Mouse (Mus musculus): Measurements from ENCODE around the gene Cpeb1. TPM values are rescaled to one million over a fixed set of nuclear protein-coding genes. Genes with fewer than 3 reads are reported as not detected.
A peak's percentile ranks its signal among the peaks of the same experiment; 100 is the strongest.
"Not testable (repeated sequence)": the region's sequence is repeated elsewhere in the genome, so short reads cannot be mapped to it uniquely, and the experiment has no call there.

Gene Cpeb1
- total RNA-seq (2022), result 10 to 100 TPM; 23.0 to 55.5 (median 36.3) TPM

- DNase-seq (ENCODE audit: low spot score in 2 of 2), result peak; percentile 57 to 76
These were observed at the start of gene Cpeb1 for GRCm38 (mm10) chr7:81455155-81455651. TSS of gene Cpeb1 (minus strand) at chr7:81455465.

- DNase-seq (ENCODE audit: low spot score in 2 of 2), result no peak
These were observed 45.8 kb upstream of the Cpeb1 start for GRCm38 (mm10) chr7:81501050-81501449.

- no peak for DNase-seq (ENCODE audit: low spot score in 2 of 2)
These were observed 42.9 kb upstream of the Cpeb1 start, which contains the start of gene BC048679 for GRCm38 (mm10) chr7:81498181-81498580. TSS of gene BC048679 (minus strand) at chr7:81498281.

GRCm38 (mm10) chr7:81497171-81497570, 41.9 kb upstream of the Cpeb1 start:
- no peak for DNase-seq (ENCODE audit: low spot score in 2 of 2)

GRCm38 (mm10) chr7:81493331-81494021, 38.2 kb upstream of the Cpeb1 start, which contains the start of gene Ap3b2:
TSS of gene Ap3b2 (minus strand) at chr7:81493925.
- DNase-seq (ENCODE audit: low spot score in 2 of 2), result peak; percentile 28 to 45

GRCm38 (mm10) chr7:81492628-81493027, 37.4 kb upstream of the Cpeb1 start:
- DNase-seq (ENCODE audit: low spot score in 2 of 2), result no peak

GRCm38 (mm10) chr7:81489649-81490048, 34.4 kb upstream of the Cpeb1 start:
- no peak for DNase-seq (ENCODE audit: low spot score in 2 of 2)

GRCm38 (mm10) chr7:81480800-81481199, 25.5 kb upstream of the Cpeb1 start:
- no peak for DNase-seq (ENCODE audit: low spot score in 2 of 2)

- no peak for DNase-seq (ENCODE audit: low spot score in 2 of 2)
These were observed 24.3 kb upstream of the Cpeb1 start for GRCm38 (mm10) chr7:81479531-81480090.

GRCm38 (mm10) chr7:81478261-81478660, 23.0 kb upstream of the Cpeb1 start:
- not testable (repeated sequence) for DNase-seq (ENCODE audit: low spot score in 2 of 2)

- no peak for DNase-seq (ENCODE audit: low spot score in 2 of 2)
These were observed 21.6 kb upstream of the Cpeb1 start for GRCm38 (mm10) chr7:81476833-81477232.

- no peak for DNase-seq (ENCODE audit: low spot score in 2 of 2)
These were observed 20.0 kb upstream of the Cpeb1 start for GRCm38 (mm10) chr7:81475221-81475620.

GRCm38 (mm10) chr7:81464906-81465450, 9.7 kb upstream of the Cpeb1 start:
- no peak for DNase-seq (ENCODE audit: low spot score in 2 of 2)

- DNase-seq (ENCODE audit: low spot score in 2 of 2), result no peak
These were observed 8.9 kb upstream of the Cpeb1 start for GRCm38 (mm10) chr7:81464116-81464515.

- DNase-seq (ENCODE audit: low spot score in 2 of 2), result no peak
These were observed 7.5 kb upstream of the Cpeb1 start for GRCm38 (mm10) chr7:81462815-81463214.

- DNase-seq (ENCODE audit: low spot score in 2 of 2), result peak; percentile 59 to 72
These were observed 780 bp downstream of the Cpeb1 start for GRCm38 (mm10) chr7:81454331-81455039.

GRCm38 (mm10) chr7:81453443-81454274, 1.6 kb downstream of the Cpeb1 start:
- peak; percentile 61 to 76 for DNase-seq (ENCODE audit: low spot score in 2 of 2)

GRCm38 (mm10) chr7:81452971-81453441, 2.3 kb downstream of the Cpeb1 start:
- DNase-seq (ENCODE audit: low spot score in 2 of 2), result peak; percentile 50 to 75

- no peak for DNase-seq (ENCODE audit: low spot score in 2 of 2)
These were observed 56.3 kb downstream of the Cpeb1 start for GRCm38 (mm10) chr7:81398957-81399356.

- DNase-seq (ENCODE audit: low spot score in 2 of 2), result no peak
These were observed 75.9 kb downstream of the Cpeb1 start for GRCm38 (mm10) chr7:81379363-81379762.
